Mouse (Mus musculus) hindbrain, embryonic 10.5 days (tissue): ENCODE measurements around the gene Gp1ba. TPM values are rescaled to one million over a fixed set of nuclear protein-coding genes. Genes with fewer than 3 reads are reported as not detected.

Experiments used
- DNase-seq: peaks from one replicate; pipeline ENCODE4 v3.0.0-alpha.2; 2017; ENCODE audit warnings: low spot score
- H3K27ac ChIP-seq: fragments of 300-500 bp; sonication (generic); 2 replicates; pipeline ENCODE4 v1.5.1; 2016; ENCODE audit warnings: mild to moderate bottlenecking, moderate library complexity
- H3K27me3 ChIP-seq: fragments of 300-500 bp; sonication (generic); 2 replicates; pipeline ENCODE4 v1.6.1; 2016; ENCODE audit warnings: mild to moderate bottlenecking; ENCODE audit not compliant: poor library complexity, insufficient read depth, severe bottlenecking
- H3K36me3 ChIP-seq: fragments of 300-500 bp; sonication (generic); 2 replicates; pipeline ENCODE4 v1.6.1; 2016; ENCODE audit warnings: mild to moderate bottlenecking, moderate library complexity
- H3K4me1 ChIP-seq: fragments of 300-500 bp; sonication (generic); replicated peaks from 2 replicates; pipeline ENCODE4 v1.6.1; 2016; ENCODE audit warnings: mild to moderate bottlenecking
- H3K4me3 ChIP-seq: fragments of 300-500 bp; sonication (generic); 2 replicates; pipeline ENCODE4 v1.5.1; 2016; ENCODE audit warnings: mild to moderate bottlenecking, moderate library complexity
- H3K9me3 ChIP-seq: fragments of 300-500 bp; sonication (generic); 2 replicates; pipeline ENCODE4 v1.6.1; 2016; ENCODE audit warnings: mild to moderate bottlenecking, moderate library complexity
- WGBS: fragments of 180-500 bp; shearing (Covaris S2); methylation state at CpG from one replicate; pipeline ENCODE4 v1.1.7; 2016; 5-methylcytosine and 5-hydroxymethylcytosine counted together
- polyA plus RNA-seq: library from polyadenylated mRNA; unstranded; fragments of >200 nt; fragmentation: Nextera tagmentation; extraction: Ambion mirVana; gene quantifications from 2 replicates; pipeline ENCODE4 v1.2.1, GENCODE M21; 2016

The Gp1ba gene
- polyA plus RNA-seq, 1 experiment from 2014 or later = 0.80 TPM

- 55% methylated on average over 6 of the region's 6 CpGs for WGBS
- Histone ChIP-seq H3K9me3 (no peaks in the 10 kb centered on the region), H3K36me3 (peaks cover 34% of the 10 kb centered on the region), H3K27me3 (no peaks in the 10 kb centered on the region), H3K4me1 (peaks cover 51% of the 10 kb centered on the region), H3K4me3 (peak overlapping the region; percentile 97), H3K27ac (peak overlapping the region; percentile 99)
- DNase-seq = no peak
Measured at GRCm38 (mm10) chr11:70657573-70657972, 18.7 kb downstream of the Gp1ba start.

- peaks cover 46% of the 10 kb centered on the region for H3K4me1 ChIP-seq
- H3K36me3 ChIP-seq = peaks cover 34% of the 10 kb centered on the region
- peak overlapping the region; percentile 99 for H3K27ac ChIP-seq
- no peak for DNase-seq
- no peaks in the 10 kb centered on the region for H3K27me3 ChIP-seq
- 55% methylated on average over 9 of the region's 9 CpGs for WGBS
- no peaks in the 10 kb centered on the region for H3K9me3 ChIP-seq
- H3K4me3 ChIP-seq = peak overlapping the region; percentile 97; the same call in 1 of the 2 replicates
Measured at GRCm38 (mm10) chr11:70657991-70658390, 19.1 kb downstream of the Gp1ba start.

- peak overlapping the region; percentile 99; the same call in 1 of the 2 replicates for H3K27ac ChIP-seq
- peaks cover 39% of the 10 kb centered on the region for H3K36me3 ChIP-seq
- WGBS = 88% methylated on average over 5 of the region's 5 CpGs
- peaks cover 44% of the 10 kb centered on the region for H3K4me1 ChIP-seq
- DNase-seq = no peak
- no peaks in the 10 kb centered on the region for H3K27me3 ChIP-seq
- no peak overlapping the region for H3K4me3 ChIP-seq
- H3K9me3 ChIP-seq = no peaks in the 10 kb centered on the region
Measured at GRCm38 (mm10) chr11:70658521-70658920, 19.6 kb downstream of the Gp1ba start.

GRCm38 (mm10) chr11:70658942-70659341 lies 20.0 kb downstream of the Gp1ba start:
- H3K4me3 ChIP-seq = no peak overlapping the region
- H3K36me3 ChIP-seq = peaks cover 43% of the 10 kb centered on the region
- no peak overlapping the region for H3K27ac ChIP-seq
- H3K27me3 ChIP-seq = no peaks in the 10 kb centered on the region
- 79% methylated on average over 8 of the region's 8 CpGs for WGBS
- no peaks in the 10 kb centered on the region for H3K9me3 ChIP-seq
- DNase-seq = no peak
- H3K4me1 ChIP-seq = peaks cover 44% of the 10 kb centered on the region

GRCm38 (mm10) chr11:70660571-70660970 lies 21.6 kb downstream of the Gp1ba start:
- Histone ChIP-seq H3K27me3 (no peaks in the 10 kb centered on the region), H3K27ac (no peak overlapping the region), H3K4me3 (no peak overlapping the region), H3K4me1 (peaks cover 43% of the 10 kb centered on the region), H3K36me3 (peaks cover 59% of the 10 kb centered on the region), H3K9me3 (no peaks in the 10 kb centered on the region)
- WGBS = 89% methylated on average over 8 of the region's 8 CpGs
- no peak for DNase-seq

- Histone ChIP-seq H3K4me1 (peaks cover 28% of the 10 kb centered on the region), H3K4me3 (no peak overlapping the region), H3K27me3 (no peaks in the 10 kb centered on the region), H3K36me3 (peaks cover 78% of the 10 kb centered on the region), H3K27ac (no peak overlapping the region), H3K9me3 (no peaks in the 10 kb centered on the region)
- DNase-seq = no peak
- WGBS = 92% methylated on average over 8 of the region's 8 CpGs
Measured at GRCm38 (mm10) chr11:70663101-70663500, 24.2 kb downstream of the Gp1ba start.

GRCm38 (mm10) chr11:70663957-70664356 lies 25.0 kb downstream of the Gp1ba start:
- Histone ChIP-seq H3K27me3 (no peaks in the 10 kb centered on the region), H3K36me3 (peaks cover 78% of the 10 kb centered on the region), H3K4me3 (no peak overlapping the region), H3K9me3 (no peaks in the 10 kb centered on the region), H3K4me1 (peaks cover 22% of the 10 kb centered on the region), H3K27ac (no peak overlapping the region)
- WGBS = 98% methylated on average over 6 of the region's 6 CpGs
- DNase-seq = no peak

- Histone ChIP-seq H3K27me3 (no peaks in the 10 kb centered on the region), H3K9me3 (no peaks in the 10 kb centered on the region), H3K4me3 (no peak overlapping the region), H3K27ac (no peak overlapping the region), H3K4me1 (peaks cover 24% of the 10 kb centered on the region), H3K36me3 (peaks cover 75% of the 10 kb centered on the region)
- WGBS = 94% methylated on average over 9 of the region's 9 CpGs
- no peak for DNase-seq
Measured at GRCm38 (mm10) chr11:70664741-70665140, 25.8 kb downstream of the Gp1ba start.

- 93% methylated on average over 8 of the region's 8 CpGs for WGBS
- Histone ChIP-seq H3K27me3 (no peaks in the 10 kb centered on the region), H3K27ac (no peak overlapping the region), H3K4me1 (peaks cover 39% of the 10 kb centered on the region), H3K9me3 (no peaks in the 10 kb centered on the region), H3K36me3 (peaks cover 64% of the 10 kb centered on the region), H3K4me3 (no peak overlapping the region)
- no peak for DNase-seq
Measured at GRCm38 (mm10) chr11:70666687-70667086, 27.8 kb downstream of the Gp1ba start.

- H3K27me3 ChIP-seq = no peaks in the 10 kb centered on the region
- H3K36me3 ChIP-seq = peaks cover 64% of the 10 kb centered on the region
- peak overlapping the region; percentile 80 for H3K4me3 ChIP-seq
- WGBS = 77% methylated on average over 14 of the region's 14 CpGs
- H3K4me1 ChIP-seq = peaks cover 39% of the 10 kb centered on the region
- no peak for DNase-seq
- no peaks in the 10 kb centered on the region for H3K9me3 ChIP-seq
- H3K27ac ChIP-seq = peak overlapping the region; percentile 96
Measured at GRCm38 (mm10) chr11:70667271-70668150, 28.6 kb downstream of the Gp1ba start.

- Histone ChIP-seq H3K4me3 (peak overlapping the region; percentile 80), H3K4me1 (peaks cover 39% of the 10 kb centered on the region), H3K27ac (peak overlapping the region; percentile 96), H3K27me3 (no peaks in the 10 kb centered on the region), H3K9me3 (no peaks in the 10 kb centered on the region), H3K36me3 (peaks cover 60% of the 10 kb centered on the region)
- DNase-seq = no peak
- under 1% methylated on average over 15 of the region's 15 CpGs for WGBS
Measured at GRCm38 (mm10) chr11:70668335-70668770, 29.4 kb downstream of the Gp1ba start.

- under 1% methylated on average over 44 of the region's 44 CpGs for WGBS
- peaks cover 58% of the 10 kb centered on the region for H3K36me3 ChIP-seq
Measured at GRCm38 (mm10) chr11:70668771-70669505, 30.0 kb downstream of the Gp1ba start, which contains the start of gene Spag7. Spag7 (minus strand) TSS chr11:70669416.

More at GRCm38 (mm10) chr11:70668771-70669505, 30.0 kb downstream of the Gp1ba start, which contains the start of gene Spag7:
- Histone ChIP-seq H3K27ac (peak within 1 kb of the TSS; percentile 96), H3K27me3 (no peaks in the 10 kb centered on the region), H3K4me1 (peaks cover 42% of the 10 kb centered on the region), H3K9me3 (no peaks in the 10 kb centered on the region), H3K4me3 (peak within 1 kb of the TSS; percentile 80)
- peak; percentile 96 for DNase-seq
